Mouse (Mus musculus): ENCODE measurements at regions not wholly inside any gene's neighbourhood (a gene's known extent, or its start where the extent isn't known, plus 50 kb on each side); places are given as distances from the start of the nearest gene placed in this dataset.

GRCm38 (mm10) chr12:92779695-92780292 is 930.8 kb upstream of the Sel1l start:
- TF ChIP-seq CTCF (IDR thresholded peaks at IDR 0.05; ENCODE audit: low read depth, low read length) (no peak), POLR2A (IDR thresholded peaks at IDR 0.05; ENCODE audit: extremely low read depth, insufficient read depth, low read length) (no peak)

GRCm38 (mm10) chr12:92775668-92776067 is 926.7 kb upstream of the Sel1l start:
- 42% methylated on average over 5 of the region's 5 CpGs for WGBS
- H3K27ac ChIP-seq (replicated peaks; ENCODE audit: insufficient read depth, low read depth, low read length): no peak overlapping the region
- no peak overlapping the region for H3K9ac ChIP-seq (ENCODE audit: low read depth, low read length)
- no peaks in the 10 kb centered on the region for H3K4me1 ChIP-seq (ENCODE audit: control insufficient read depth, insufficient read depth, low read length)
- no peak overlapping the region for H3K4me3 ChIP-seq (ENCODE audit: insufficient read depth, low read depth, low read length)
- H3K27me3 ChIP-seq (ENCODE audit: control insufficient read depth, insufficient read depth, low read length): no peaks in the 10 kb centered on the region
- no peaks in the 10 kb centered on the region for H3K79me2 ChIP-seq (ENCODE audit: control insufficient read depth, insufficient read depth, low read length)
- no peak for DNase-seq (ENCODE audit: extremely low read depth, low read depth, low spot score)
- no peaks in the 10 kb centered on the region for H3K36me3 ChIP-seq (ENCODE audit: control insufficient read depth, insufficient read depth, low read length)
- TF ChIP-seq CTCF (IDR thresholded peaks at IDR 0.05; ENCODE audit: low read depth, low read length): no peak
- TF ChIP-seq POLR2A (IDR thresholded peaks at IDR 0.05; ENCODE audit: extremely low read depth, insufficient read depth, low read length): no peak

More at GRCm38 (mm10) chr12:92779695-92780292, 930.8 kb upstream of the Sel1l start:
- Histone ChIP-seq H3K4me1 (ENCODE audit: control insufficient read depth, insufficient read depth, low read length) (no peaks in the 10 kb centered on the region), H3K9ac (ENCODE audit: low read depth, low read length) (no peak overlapping the region), H3K79me2 (ENCODE audit: control insufficient read depth, insufficient read depth, low read length) (no peaks in the 10 kb centered on the region), H3K36me3 (ENCODE audit: control insufficient read depth, insufficient read depth, low read length) (no peaks in the 10 kb centered on the region), H3K27me3 (ENCODE audit: control insufficient read depth, insufficient read depth, low read length) (no peaks in the 10 kb centered on the region), H3K4me3 (ENCODE audit: insufficient read depth, low read depth, low read length) (no peak overlapping the region), H3K27ac (replicated peaks; ENCODE audit: insufficient read depth, low read depth, low read length) (no peak overlapping the region)
- 76% methylated on average over 3 of the region's 3 CpGs for WGBS
- DNase-seq (ENCODE audit: extremely low read depth, low read depth, low spot score): no peak

DNA sequence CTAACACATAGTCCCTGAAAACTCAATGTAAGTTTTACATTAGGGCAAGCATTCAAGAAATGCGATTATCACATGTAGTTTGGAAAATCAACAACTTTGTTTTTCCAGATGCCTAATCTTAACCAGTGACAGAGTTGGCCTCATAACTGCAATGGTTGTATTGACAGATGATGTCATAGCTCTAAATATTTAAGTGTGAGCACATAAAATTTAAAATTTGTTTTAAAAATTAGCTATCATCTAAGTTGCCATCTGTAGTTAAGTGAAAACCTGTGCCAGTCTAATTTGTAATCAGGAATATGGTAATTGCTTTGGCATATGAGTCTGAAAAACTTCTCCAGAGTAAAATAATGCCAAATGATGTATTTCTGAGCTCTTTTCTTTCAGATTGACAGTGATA is 899.6 kb upstream of the Sel1l start:
- H3K79me2 ChIP-seq (ENCODE audit: control insufficient read depth, insufficient read depth, low read length): no peaks in the 10 kb centered on the region
- no peak for TF ChIP-seq POLR2A (IDR thresholded peaks at IDR 0.05; ENCODE audit: extremely low read depth, insufficient read depth, low read length)
- TF ChIP-seq CTCF (IDR thresholded peaks at IDR 0.05; ENCODE audit: low read depth, low read length): no peak
- no peaks in the 10 kb centered on the region for H3K27me3 ChIP-seq (ENCODE audit: control insufficient read depth, insufficient read depth, low read length)
- H3K4me3 ChIP-seq (ENCODE audit: insufficient read depth, low read depth, low read length): no peak overlapping the region
- no peak overlapping the region for H3K9ac ChIP-seq (ENCODE audit: low read depth, low read length)
- no peak for DNase-seq (ENCODE audit: extremely low read depth, low read depth, low spot score)
- no peaks in the 10 kb centered on the region for H3K36me3 ChIP-seq (ENCODE audit: control insufficient read depth, insufficient read depth, low read length)
- WGBS: 76% methylated on average over 1 of the region's 1 CpGs
- H3K27ac ChIP-seq (replicated peaks; ENCODE audit: insufficient read depth, low read depth, low read length): no peak overlapping the region
- H3K4me1 ChIP-seq (ENCODE audit: control insufficient read depth, insufficient read depth, low read length): no peaks in the 10 kb centered on the region

GRCm38 (mm10) chr12:92740818-92741217 is 891.9 kb upstream of the Sel1l start:
- H3K36me3 ChIP-seq (ENCODE audit: control insufficient read depth, insufficient read depth, low read length): no peaks in the 10 kb centered on the region
- no peak overlapping the region for H3K9ac ChIP-seq (ENCODE audit: low read depth, low read length)
- 69% methylated on average over 3 of the region's 3 CpGs for WGBS
- H3K27ac ChIP-seq (replicated peaks; ENCODE audit: insufficient read depth, low read depth, low read length): no peak overlapping the region
- no peak for DNase-seq (ENCODE audit: extremely low read depth, low read depth, low spot score)
- H3K4me1 ChIP-seq (ENCODE audit: control insufficient read depth, insufficient read depth, low read length): no peaks in the 10 kb centered on the region
- H3K4me3 ChIP-seq (ENCODE audit: insufficient read depth, low read depth, low read length): no peak overlapping the region
- H3K27me3 ChIP-seq (ENCODE audit: control insufficient read depth, insufficient read depth, low read length): no peaks in the 10 kb centered on the region
- TF ChIP-seq CTCF (IDR thresholded peaks at IDR 0.05; ENCODE audit: low read depth, low read length) (no peak), POLR2A (IDR thresholded peaks at IDR 0.05; ENCODE audit: extremely low read depth, insufficient read depth, low read length) (no peak)
- no peaks in the 10 kb centered on the region for H3K79me2 ChIP-seq (ENCODE audit: control insufficient read depth, insufficient read depth, low read length)

GRCm38 (mm10) chr12:92739196-92739595 is 890.2 kb upstream of the Sel1l start:
- no peak for TF ChIP-seq POLR2A (IDR thresholded peaks at IDR 0.05; ENCODE audit: extremely low read depth, insufficient read depth, low read length)
- TF ChIP-seq CTCF (IDR thresholded peaks at IDR 0.05; ENCODE audit: low read depth, low read length): no peak
- H3K79me2 ChIP-seq (ENCODE audit: control insufficient read depth, insufficient read depth, low read length): no peaks in the 10 kb centered on the region

GRCm38 (mm10) chr12:92737623-92738370 is 888.8 kb upstream of the Sel1l start:
- DNase-seq (ENCODE audit: extremely low read depth, low read depth, low spot score): no peak
- H3K36me3 ChIP-seq (ENCODE audit: control insufficient read depth, insufficient read depth, low read length): no peaks in the 10 kb centered on the region
- no peaks in the 10 kb centered on the region for H3K27me3 ChIP-seq (ENCODE audit: control insufficient read depth, insufficient read depth, low read length)
- no peak overlapping the region for H3K27ac ChIP-seq (replicated peaks; ENCODE audit: insufficient read depth, low read depth, low read length)
- WGBS: 65% methylated on average over 12 of the region's 12 CpGs
- no peak overlapping the region for H3K4me3 ChIP-seq (ENCODE audit: insufficient read depth, low read depth, low read length)
- H3K9ac ChIP-seq (ENCODE audit: low read depth, low read length): no peak overlapping the region
- H3K4me1 ChIP-seq (ENCODE audit: control insufficient read depth, insufficient read depth, low read length): no peaks in the 10 kb centered on the region
- TF ChIP-seq POLR2A (IDR thresholded peaks at IDR 0.05; ENCODE audit: extremely low read depth, insufficient read depth, low read length) (no peak), CTCF (IDR thresholded peaks at IDR 0.05; ENCODE audit: low read depth, low read length) (no peak)
- H3K79me2 ChIP-seq (ENCODE audit: control insufficient read depth, insufficient read depth, low read length): no peaks in the 10 kb centered on the region

More at GRCm38 (mm10) chr12:92739196-92739595, 890.2 kb upstream of the Sel1l start:
- no peak overlapping the region for H3K9ac ChIP-seq (ENCODE audit: low read depth, low read length)
- DNase-seq (ENCODE audit: extremely low read depth, low read depth, low spot score): no peak
- no peaks in the 10 kb centered on the region for H3K4me1 ChIP-seq (ENCODE audit: control insufficient read depth, insufficient read depth, low read length)
- no peak overlapping the region for H3K4me3 ChIP-seq (ENCODE audit: insufficient read depth, low read depth, low read length)
- H3K27me3 ChIP-seq (ENCODE audit: control insufficient read depth, insufficient read depth, low read length): no peaks in the 10 kb centered on the region
- no peaks in the 10 kb centered on the region for H3K36me3 ChIP-seq (ENCODE audit: control insufficient read depth, insufficient read depth, low read length)
- 88% methylated on average over 3 of the region's 3 CpGs for WGBS
- no peak overlapping the region for H3K27ac ChIP-seq (replicated peaks; ENCODE audit: insufficient read depth, low read depth, low read length)

All from liver, adult 2 months (tissue).